Mouse (Mus musculus) neural tube, embryonic 14.5 days (tissue): ENCODE results near the gene Cul9. TPM values are rescaled to one million over a fixed set of nuclear protein-coding genes. Genes with fewer than 3 reads are reported as not detected.
A peak's percentile ranks its signal among the peaks of the same experiment; 100 is the strongest.

Experiments used
- ATAC-seq: fragments of 200-750 bp; cut with Nextera tagmentation; 2 replicates; pipeline ENCODE4 v1.8.0; 2017; ENCODE audit warnings: low read depth, mild to moderate bottlenecking, moderate TSS enrichment, moderate library complexity
- H3K27ac ChIP-seq: fragments of 300-500 bp; sonication (generic); 2 replicates; pipeline ENCODE4 v1.5.1; 2014; ENCODE audit warnings: low read depth, mild to moderate bottlenecking, control low read depth, low read length, moderate library complexity, mixed read lengths
- H3K27me3 ChIP-seq: fragments of 300-500 bp; sonication (generic); 2 replicates; pipeline ENCODE4 v1.6.1; 2014; ENCODE audit warnings: low read length; ENCODE audit not compliant: control insufficient read depth, insufficient read depth
- H3K36me3 ChIP-seq: fragments of 300-500 bp; sonication (generic); 2 replicates; pipeline ENCODE4 v1.6.1; 2014; ENCODE audit warnings: low read length, mixed read lengths; ENCODE audit not compliant: control insufficient read depth, insufficient read depth
- H3K4me1 ChIP-seq: fragments of 300-500 bp; sonication (generic); 2 replicates; pipeline ENCODE4 v1.6.1; 2014; ENCODE audit warnings: low read length; ENCODE audit not compliant: control insufficient read depth, insufficient read depth
- H3K4me2 ChIP-seq: fragments of 300-500 bp; sonication (generic); 2 replicates; pipeline ENCODE4 v1.6.1; 2014; ENCODE audit warnings: mild to moderate bottlenecking, low read depth, low read length, control low read depth
- H3K4me3 ChIP-seq: fragments of 300-500 bp; sonication (generic); 2 replicates; pipeline ENCODE4 v1.5.1; 2014; ENCODE audit warnings: low read depth, low read length, control low read depth, mixed read lengths
- H3K9ac ChIP-seq: fragments of 300-500 bp; sonication (generic); replicated peaks from 2 replicates; pipeline ENCODE4 v1.6.1; 2014; ENCODE audit warnings: low read depth, mild to moderate bottlenecking, control low read depth, low read length, mixed read lengths
- H3K9me3 ChIP-seq: fragments of 300-500 bp; sonication (generic); 2 replicates; pipeline ENCODE4 v1.6.1; 2016; ENCODE audit warnings: low read length; ENCODE audit not compliant: control insufficient read depth
- WGBS: fragments of 180-500 bp; shearing (Covaris S2); extraction: QIAGEN DNeasy Blood & Tissue Kit; methylation state at CpG from one replicate; pipeline ENCODE4 v1.1.7; 2014; 5-methylcytosine and 5-hydroxymethylcytosine counted together
- polyA plus RNA-seq: library from polyadenylated mRNA; unstranded; fragments of >200 nt; fragmentation: Nextera tagmentation; extraction: Ambion mirVana; gene quantifications from 2 replicates; pipeline ENCODE4 v1.2.1, GENCODE M21; 2014

Cul9 gene
- polyA plus RNA-seq, 1 experiment from 2014 or later: 18.5 TPM

- H3K36me3 ChIP-seq: peaks cover 23% of the 10 kb centered on the region
- ATAC-seq: no peak
- 89% methylated on average over 7 of the region's 7 CpGs for WGBS
These were observed 4.7 kb upstream of the Cul9 start for GRCm38 (mm10) chr17:46550904-46551303.

DNA sequence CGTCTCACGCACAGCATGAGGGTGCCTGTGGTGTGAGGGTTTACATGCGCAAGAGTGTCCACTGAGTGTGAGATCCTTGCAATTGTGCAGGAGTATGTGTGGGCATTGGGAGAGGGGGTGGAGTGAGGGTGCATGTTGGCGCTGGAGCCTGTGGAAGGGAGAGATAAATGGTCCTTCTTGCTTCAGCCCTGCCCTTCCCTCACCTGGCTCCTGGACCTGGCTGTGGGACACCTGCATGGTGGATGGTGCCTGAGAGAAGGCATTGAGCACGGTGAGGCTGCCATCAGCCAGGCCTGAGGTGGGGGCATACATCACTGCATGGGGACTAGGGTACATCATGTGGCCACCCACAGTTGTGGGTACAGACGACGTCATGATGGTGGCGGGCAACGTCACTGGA is 3.5 kb upstream of the Cul9 start:
- H3K4me2 ChIP-seq: no peak overlapping the region
- no peak overlapping the region for H3K27ac ChIP-seq
- H3K36me3 ChIP-seq: peaks cover 23% of the 10 kb centered on the region
- 90% methylated on average over 9 of the region's 9 CpGs for WGBS
- H3K9ac ChIP-seq: no peak overlapping the region
- H3K27me3 ChIP-seq: no peaks in the 10 kb centered on the region
- H3K4me1 ChIP-seq: peaks cover 33% of the 10 kb centered on the region
- ATAC-seq: no peak
- H3K4me3 ChIP-seq: no peak overlapping the region
- no peaks in the 10 kb centered on the region for H3K9me3 ChIP-seq

More at GRCm38 (mm10) chr17:46550904-46551303, 4.7 kb upstream of the Cul9 start:
- no peak overlapping the region for H3K4me2 ChIP-seq
- no peak overlapping the region for H3K27ac ChIP-seq
- H3K9ac ChIP-seq: no peak overlapping the region
- H3K9me3 ChIP-seq: no peaks in the 10 kb centered on the region
- H3K4me1 ChIP-seq: peaks cover 30% of the 10 kb centered on the region
- H3K27me3 ChIP-seq: no peaks in the 10 kb centered on the region
- no peak overlapping the region for H3K4me3 ChIP-seq

DNA sequence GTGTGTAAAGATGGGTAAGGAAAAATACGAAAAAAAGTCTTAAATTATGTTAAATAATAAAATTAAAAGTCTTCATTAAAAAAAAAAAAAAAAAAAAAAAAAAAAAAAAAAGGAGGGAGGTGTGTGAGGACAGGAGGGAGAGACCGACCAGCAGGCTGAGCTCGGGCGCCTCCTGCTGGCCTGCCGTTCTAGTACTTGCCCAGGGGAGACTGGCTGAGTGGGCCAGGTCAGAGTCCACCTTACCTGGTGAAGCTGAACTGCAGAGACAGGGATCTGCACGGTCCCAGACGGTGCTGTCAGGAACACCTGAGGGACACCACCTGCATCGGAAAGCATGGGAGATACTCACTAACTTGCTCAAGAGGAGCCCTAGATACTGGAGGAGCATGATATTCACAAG is 3.0 kb upstream of the Cul9 start:
- no peak for ATAC-seq
- no peak overlapping the region for H3K4me3 ChIP-seq
- H3K9ac ChIP-seq: no peak overlapping the region
- H3K9me3 ChIP-seq: no peaks in the 10 kb centered on the region
- H3K36me3 ChIP-seq: peaks cover 23% of the 10 kb centered on the region
- no peak overlapping the region for H3K4me2 ChIP-seq
- no peaks in the 10 kb centered on the region for H3K27me3 ChIP-seq
- WGBS: 27% methylated on average over 8 of the region's 8 CpGs
- peaks cover 29% of the 10 kb centered on the region for H3K4me1 ChIP-seq
- H3K27ac ChIP-seq: no peak overlapping the region

DNA sequence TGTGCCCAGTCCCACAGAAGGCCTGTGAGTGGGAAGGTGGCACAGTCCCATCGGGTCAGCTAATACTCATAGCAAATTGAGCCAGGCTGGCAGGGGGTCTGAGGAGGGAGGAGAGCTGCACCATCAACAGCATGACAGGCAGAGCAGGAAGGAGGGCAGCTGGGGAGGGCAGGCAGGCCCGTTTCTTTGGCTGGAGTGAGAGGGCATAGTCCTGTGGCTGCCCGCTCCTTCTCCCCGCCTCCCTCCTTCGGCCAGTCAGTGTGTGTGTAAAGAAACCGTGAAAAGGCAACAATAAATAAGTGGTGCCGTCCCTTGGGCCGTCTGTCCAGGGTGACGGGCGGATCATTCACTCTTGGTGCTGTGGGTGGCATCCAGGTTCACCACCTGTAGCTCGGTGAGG is 2.6 kb upstream of the Cul9 start:
- Histone ChIP-seq H3K4me2 (no peak overlapping the region), H3K36me3 (peaks cover 24% of the 10 kb centered on the region), H3K4me1 (peaks cover 25% of the 10 kb centered on the region), H3K9me3 (no peaks in the 10 kb centered on the region), H3K27me3 (no peaks in the 10 kb centered on the region), H3K4me3 (no peak overlapping the region), H3K27ac (no peak overlapping the region), H3K9ac (no peak overlapping the region)
- no peak for ATAC-seq
- WGBS: 48% methylated on average over 11 of the region's 11 CpGs

GRCm38 (mm10) chr17:46547923-46548322 is 1.7 kb upstream of the Cul9 start:
- H3K4me2 ChIP-seq: no peak overlapping the region
- WGBS: 30% methylated on average over 3 of the region's 3 CpGs
- ATAC-seq: no peak
- no peak overlapping the region for H3K4me3 ChIP-seq
- H3K9me3 ChIP-seq: no peaks in the 10 kb centered on the region
- no peak overlapping the region for H3K27ac ChIP-seq
- peaks cover 29% of the 10 kb centered on the region for H3K36me3 ChIP-seq
- no peaks in the 10 kb centered on the region for H3K27me3 ChIP-seq
- peaks cover 17% of the 10 kb centered on the region for H3K4me1 ChIP-seq
- H3K9ac ChIP-seq: no peak overlapping the region

DNA sequence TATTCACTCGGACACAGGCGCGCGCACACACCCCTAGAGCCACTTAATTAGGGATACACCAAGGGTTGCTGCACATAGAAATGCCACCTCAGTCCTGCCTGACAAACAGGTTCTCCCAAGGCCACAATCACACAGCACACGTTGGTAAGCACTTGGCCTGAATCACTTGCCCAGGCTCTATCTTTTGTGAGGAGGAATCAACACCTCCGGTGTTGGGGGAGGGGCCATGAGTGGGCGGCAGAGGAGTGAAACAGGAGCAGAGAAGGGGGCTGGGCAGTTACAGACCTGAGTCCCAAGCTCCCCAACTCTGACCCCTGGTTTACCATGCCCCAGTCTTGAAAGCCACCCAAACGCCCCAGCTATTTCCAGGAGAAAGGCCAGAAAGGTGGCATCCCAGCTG is 807 bp upstream of the Cul9 start:
- H3K4me3 ChIP-seq: no peak overlapping the region
- no peak overlapping the region for H3K27ac ChIP-seq
- no peaks in the 10 kb centered on the region for H3K27me3 ChIP-seq
- H3K4me2 ChIP-seq: no peak overlapping the region
- peaks cover 29% of the 10 kb centered on the region for H3K36me3 ChIP-seq
- peaks cover 10% of the 10 kb centered on the region; the same call in 1 of the 2 replicates for H3K4me1 ChIP-seq
- H3K9me3 ChIP-seq: no peaks in the 10 kb centered on the region
- ATAC-seq: no peak
- 10% methylated on average over 8 of the region's 8 CpGs for WGBS
- no peak overlapping the region; the same call in 1 of the 2 replicates for H3K9ac ChIP-seq

- peaks cover 10% of the 10 kb centered on the region; the same call in 1 of the 2 replicates for H3K4me1 ChIP-seq
- peak overlapping the region; percentile 74 for H3K4me3 ChIP-seq
- H3K36me3 ChIP-seq: peaks cover 25% of the 10 kb centered on the region
- H3K4me2 ChIP-seq: peak overlapping the region; percentile 46
- H3K9me3 ChIP-seq: no peaks in the 10 kb centered on the region
- 14% methylated on average over 7 of the region's 7 CpGs for WGBS
- H3K27me3 ChIP-seq: no peaks in the 10 kb centered on the region
- no peak overlapping the region for H3K27ac ChIP-seq
- H3K9ac ChIP-seq: peak overlapping the region; percentile 83; the same call in 1 of the 2 replicates
- no peak for ATAC-seq
These were observed 403 bp upstream of the Cul9 start for GRCm38 (mm10) chr17:46546591-46546990.

DNA sequence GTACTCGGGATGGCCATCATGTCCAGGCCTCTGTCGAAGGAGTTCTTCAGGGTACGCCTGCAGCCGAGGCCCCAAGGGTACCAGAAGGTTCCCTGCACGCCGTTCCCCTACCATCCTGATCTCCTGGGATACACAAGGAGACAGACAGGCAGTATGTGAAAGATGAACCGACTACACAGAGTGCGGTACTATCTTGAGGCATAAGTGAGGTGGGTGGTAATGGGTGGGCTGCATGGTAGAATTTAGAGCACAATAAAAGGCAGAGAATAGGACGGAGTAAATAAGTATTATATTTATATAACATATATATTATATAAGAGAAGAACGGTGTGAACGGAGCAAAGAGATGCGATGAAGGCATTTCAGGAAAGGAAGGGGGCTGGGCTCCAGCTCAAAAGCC is 2.5 kb downstream of the Cul9 start:
- peaks cover 34% of the 10 kb centered on the region for H3K36me3 ChIP-seq
- no peak overlapping the region for H3K9ac ChIP-seq
- H3K27me3 ChIP-seq: no peaks in the 10 kb centered on the region
- WGBS: 91% methylated on average over 12 of the region's 12 CpGs
- H3K9me3 ChIP-seq: no peaks in the 10 kb centered on the region
- H3K4me2 ChIP-seq: no peak overlapping the region
- peaks cover 10% of the 10 kb centered on the region; the same call in 1 of the 2 replicates for H3K4me1 ChIP-seq
- no peak for ATAC-seq
- no peak overlapping the region for H3K27ac ChIP-seq
- H3K4me3 ChIP-seq: no peak overlapping the region

DNA sequence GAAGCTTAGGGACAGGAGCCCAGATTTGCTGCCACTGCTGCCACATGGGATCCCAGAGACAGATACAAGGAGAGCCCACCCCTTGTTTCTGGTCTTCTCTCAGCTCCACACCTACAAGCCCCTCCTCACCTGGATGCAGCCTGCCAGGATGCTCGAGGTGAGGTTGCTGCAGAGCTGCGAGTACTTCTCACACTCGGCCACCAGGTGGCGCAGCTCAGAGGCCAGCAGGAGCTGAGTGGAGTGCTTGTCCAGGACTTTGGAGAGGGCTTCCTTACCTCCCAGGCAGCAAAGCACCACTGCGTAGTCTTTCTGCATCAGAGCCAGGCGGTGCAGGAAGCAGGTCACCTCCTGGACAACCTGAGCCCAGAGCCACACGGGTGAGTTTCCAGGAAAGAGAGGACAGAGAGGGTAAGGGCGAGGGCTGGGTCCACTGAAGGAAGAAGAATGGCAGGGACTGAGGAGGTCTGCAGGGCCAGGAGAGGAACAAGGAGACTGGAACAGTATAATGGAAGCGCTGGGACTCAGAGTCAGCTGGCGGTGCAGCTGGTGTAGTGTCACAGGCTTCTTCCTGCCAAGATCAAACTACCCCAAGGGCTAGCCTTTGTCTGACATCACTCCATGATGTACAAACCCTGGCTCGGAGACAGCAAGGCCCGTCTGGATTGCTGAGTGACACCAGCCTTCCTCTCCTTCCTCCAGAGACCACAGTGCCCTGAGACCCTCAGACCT is 20.4 kb downstream of the Cul9 start:
- Histone ChIP-seq H3K4me2 (no peak overlapping the region), H3K4me3 (no peak overlapping the region), H3K27ac (no peak overlapping the region), H3K36me3 (peaks cover 30% of the 10 kb centered on the region), H3K4me1 (no peaks in the 10 kb centered on the region), H3K9ac (no peak overlapping the region), H3K9me3 (no peaks in the 10 kb centered on the region), H3K27me3 (no peaks in the 10 kb centered on the region)
- 36% methylated on average over 12 of the region's 12 CpGs for WGBS
- ATAC-seq: peak; percentile 47
